Mouse (Mus musculus) liver, postnatal 0 days (tissue): Measurements from ENCODE around the gene B9d1.

Source experiments
- CTCF ChIP-seq: sonication (generic); IDR thresholded peaks from 2 replicates; pipeline ENCODE4 v1.5.1; 2016; ENCODE audit warnings: antibody characterized with exemption, low read depth
- EP300 ChIP-seq: IDR thresholded peaks from 2 replicates; pipeline ENCODE4 v1.6.1; 2016; ENCODE audit warnings: antibody characterized with exemption, low read depth, mild to moderate bottlenecking

DNA sequence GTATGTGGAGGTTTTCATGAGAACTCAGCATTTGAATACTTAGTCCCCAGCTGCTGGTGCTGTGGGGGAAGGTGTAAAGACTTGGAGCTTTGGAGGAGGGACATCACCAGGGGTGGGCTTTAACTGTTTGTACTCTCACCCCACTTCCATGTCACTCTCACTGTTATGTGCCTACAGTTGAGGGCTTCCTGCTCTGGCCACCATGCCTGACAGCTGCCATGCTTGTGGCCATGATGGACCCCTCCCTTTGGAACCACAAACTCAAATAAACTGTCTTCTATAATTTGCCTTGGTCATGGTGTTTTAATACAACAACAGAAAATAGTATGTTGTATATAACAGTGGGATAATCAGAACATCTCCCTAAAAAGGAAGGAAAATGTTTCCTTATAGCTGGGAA lies 34.1 kb upstream of the B9d1 start:
- TF ChIP-seq CTCF = no peak
- TF ChIP-seq EP300 = no peak
